Mouse (Mus musculus) intestine, postnatal 0 days (tissue): ENCODE data around the gene Msmp. TPM values are rescaled to one million over a fixed set of nuclear protein-coding genes. Genes with fewer than 3 reads are reported as not detected.
"Not testable (repeated sequence)": the region's sequence is repeated elsewhere in the genome, so short reads cannot be mapped to it uniquely, and the experiment has no call there.

Experiments
- ATAC-seq: fragments of 200-750 bp; cut with Nextera tagmentation; 2 replicates; pipeline ENCODE4 v1.8.0; 2017; ENCODE audit warnings: mild to moderate bottlenecking, moderate TSS enrichment, moderate library complexity
- H3K27ac ChIP-seq: fragments of 300-500 bp; sonication (generic); 2 replicates; pipeline ENCODE4 v1.5.1; 2014; ENCODE audit warnings: mild to moderate bottlenecking, low read depth, low read length, moderate library complexity
- H3K27me3 ChIP-seq: fragments of 300-500 bp; sonication (generic); replicated peaks from 2 replicates; pipeline ENCODE4 v1.6.1; 2014; ENCODE audit warnings: low read length, mixed read lengths; ENCODE audit not compliant: control insufficient read depth, insufficient read depth
- H3K36me3 ChIP-seq: fragments of 300-500 bp; sonication (generic); 2 replicates; pipeline ENCODE4 v1.6.1; 2014; ENCODE audit warnings: mild to moderate bottlenecking, moderate library complexity; ENCODE audit not compliant: control insufficient read depth, insufficient read depth
- H3K4me1 ChIP-seq: fragments of 300-500 bp; sonication (generic); replicated peaks from 2 replicates; pipeline ENCODE4 v1.6.1; 2014; ENCODE audit warnings: antibody characterized with exemption, low read length, mixed read lengths; ENCODE audit not compliant: control insufficient read depth, insufficient read depth
- H3K4me2 ChIP-seq: fragments of 300-500 bp; sonication (generic); replicated peaks from 2 replicates; pipeline ENCODE4 v1.6.1; 2014; ENCODE audit warnings: low read depth, mild to moderate bottlenecking, moderate library complexity
- H3K4me3 ChIP-seq: fragments of 300-500 bp; sonication (generic); 2 replicates; pipeline ENCODE4 v1.5.1; 2014; ENCODE audit warnings: low read depth, low read length
- H3K9ac ChIP-seq: fragments of 300-500 bp; sonication (generic); 2 replicates; pipeline ENCODE4 v1.6.1; 2014; ENCODE audit warnings: mild to moderate bottlenecking, low read depth, low read length
- H3K9me3 ChIP-seq: fragments of 300-500 bp; sonication (generic); 2 replicates; pipeline ENCODE4 v1.6.1; 2016; ENCODE audit warnings: mixed run types; ENCODE audit not compliant: control insufficient read depth
- CTCF ChIP-seq: sonication (generic); IDR thresholded peaks from 2 replicates; pipeline ENCODE4 v1.5.1; 2016; ENCODE audit warnings: low read depth, mild to moderate bottlenecking, control low read depth, antibody characterized with exemption, moderate library complexity
- WGBS: fragments of 180-500 bp; shearing (Covaris S2); extraction: QIAGEN DNeasy Blood & Tissue Kit; methylation state at CpG from one replicate; pipeline ENCODE4 v1.1.7; 2014; 5-methylcytosine and 5-hydroxymethylcytosine counted together
- polyA plus RNA-seq: library from polyadenylated mRNA; unstranded; fragments of >200 nt; fragmentation: Nextera tagmentation; extraction: Ambion mirVana; gene quantifications from 2 replicates; pipeline ENCODE4 v1.2.1, GENCODE M21; 2015

Gene Msmp
- polyA plus RNA-seq, 1 experiment from 2014 or later: not detected

DNA sequence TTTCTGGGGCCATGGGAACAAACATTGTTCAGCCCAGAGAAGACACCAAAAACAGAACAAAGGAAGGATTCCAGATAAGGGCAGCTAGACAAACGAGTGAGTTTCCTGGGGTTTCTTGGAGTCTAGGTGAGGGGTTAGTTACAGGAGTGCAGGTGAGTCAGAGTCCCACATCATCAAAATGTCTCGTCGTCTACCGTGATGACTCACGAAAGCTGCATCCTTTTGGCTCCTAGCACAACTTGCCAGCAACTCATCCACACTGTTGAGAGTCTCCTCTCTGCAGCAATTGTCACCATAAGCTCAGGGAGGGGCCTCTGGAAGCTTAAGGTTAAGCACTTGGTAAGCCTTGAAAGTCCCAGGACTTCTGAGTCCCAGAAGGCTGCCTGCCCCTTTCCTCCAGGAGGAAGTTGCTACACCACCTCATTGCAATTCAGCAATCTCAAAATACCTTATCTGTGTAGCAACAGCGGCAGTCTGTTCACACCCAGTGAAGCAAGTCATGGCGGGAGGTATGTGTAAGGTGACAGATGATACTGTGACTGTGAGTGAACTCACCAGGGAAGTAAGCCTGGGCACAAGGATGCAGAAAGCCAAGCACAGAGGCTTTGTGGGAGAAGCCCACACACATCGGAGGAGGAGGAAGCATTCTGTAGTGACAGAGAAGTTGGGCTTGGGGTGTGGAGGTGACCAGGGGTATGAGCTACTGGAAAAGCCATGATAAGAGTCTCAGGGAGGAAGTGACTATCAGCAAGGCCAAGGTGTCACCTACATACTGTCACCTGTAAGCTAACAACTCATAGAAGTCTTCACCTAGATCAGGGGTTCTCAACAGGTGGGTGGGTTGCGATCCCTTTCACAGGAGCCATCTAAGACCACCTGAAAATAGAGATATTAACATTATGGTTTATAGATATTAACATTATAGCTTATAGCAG is 20.7 kb upstream of the Msmp start:
- Histone ChIP-seq H3K36me3 (no peaks in the 10 kb centered on the region), H3K4me3 (no peak overlapping the region), H3K9me3 (no peaks in the 10 kb centered on the region), H3K4me2 (no peak overlapping the region), H3K4me1 (no peaks in the 10 kb centered on the region), H3K27ac (no peak overlapping the region), H3K9ac (no peak overlapping the region), H3K27me3 (no peaks in the 10 kb centered on the region)
- no peak for TF ChIP-seq CTCF
- ATAC-seq: no peak
- whole genome bisulfite sequencing: 51% methylated on average over 9 of the region's 9 CpGs

DNA sequence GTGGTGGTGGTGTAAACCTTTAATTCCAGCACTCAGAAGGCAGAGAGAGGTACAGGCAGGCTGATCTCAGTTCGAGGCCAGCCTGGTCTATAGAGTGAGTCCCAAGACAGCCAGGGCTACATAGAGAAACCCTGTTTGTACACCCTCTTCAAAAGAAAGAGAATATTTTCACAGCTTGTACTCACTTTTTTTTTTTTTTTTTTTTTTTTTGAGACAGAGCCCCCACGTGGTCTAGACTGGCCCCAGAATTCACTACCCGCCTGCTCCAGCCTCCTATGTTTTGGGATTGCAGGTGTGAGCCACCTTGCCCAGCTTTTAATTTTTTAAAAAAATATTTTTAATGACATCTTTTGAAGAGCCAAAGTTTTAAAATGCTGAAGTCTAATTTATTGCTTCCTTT is 19.8 kb upstream of the Msmp start:
- H3K9me3 ChIP-seq: no peaks in the 10 kb centered on the region
- no peak overlapping the region for H3K4me3 ChIP-seq
- no peak for ATAC-seq
- no peaks in the 10 kb centered on the region for H3K4me1 ChIP-seq
- WGBS: 70% methylated on average over 3 of the region's 3 CpGs
- H3K27ac ChIP-seq: no peak overlapping the region
- no peaks in the 10 kb centered on the region for H3K36me3 ChIP-seq
- no peak overlapping the region for H3K9ac ChIP-seq
- no peak for TF ChIP-seq CTCF
- H3K4me2 ChIP-seq: no peak overlapping the region
- H3K27me3 ChIP-seq: no peaks in the 10 kb centered on the region

DNA sequence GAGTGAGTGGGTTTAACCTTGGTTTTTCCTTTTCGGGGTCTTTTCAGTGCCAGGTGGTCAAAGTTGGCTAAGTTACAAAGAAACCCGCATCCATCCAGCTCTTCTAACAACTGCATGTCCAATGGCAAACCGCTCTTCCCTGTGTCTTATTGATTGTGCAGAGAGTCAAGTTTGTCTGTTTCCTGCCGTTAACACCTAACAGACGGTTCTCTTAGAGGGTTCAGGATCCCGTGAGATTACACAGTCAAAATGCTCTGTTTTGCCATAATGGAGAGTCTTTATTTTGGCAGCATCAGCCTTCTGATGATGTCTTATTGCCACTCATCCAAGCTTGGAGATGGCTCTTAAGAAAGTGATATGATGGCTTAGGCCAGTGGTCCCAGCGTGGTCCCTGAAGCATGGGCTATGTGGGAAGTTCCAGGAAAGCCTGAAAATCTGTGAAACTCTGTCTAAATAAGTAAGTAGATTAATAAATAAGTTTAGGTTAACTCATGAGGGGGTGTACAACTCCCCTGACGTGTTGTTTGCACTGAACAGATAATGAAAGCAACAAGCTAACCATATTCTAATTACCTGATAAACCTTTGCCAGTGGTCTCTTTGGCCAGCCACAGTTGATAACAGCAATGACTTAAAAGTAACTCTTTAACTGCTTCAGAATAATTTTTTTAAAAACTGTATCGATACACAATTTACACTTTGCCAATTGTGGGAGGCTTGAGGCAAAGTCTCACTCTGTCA is 16.1 kb upstream of the Msmp start:
- Histone ChIP-seq H3K9me3 (no peaks in the 10 kb centered on the region), H3K4me2 (no peak overlapping the region), H3K4me3 (no peak overlapping the region), H3K9ac (no peak overlapping the region), H3K27me3 (no peaks in the 10 kb centered on the region), H3K4me1 (no peaks in the 10 kb centered on the region), H3K27ac (no peak overlapping the region), H3K36me3 (no peaks in the 10 kb centered on the region)
- 77% methylated on average over 9 of the region's 9 CpGs for WGBS
- TF ChIP-seq CTCF: no peak
- no peak for ATAC-seq

DNA sequence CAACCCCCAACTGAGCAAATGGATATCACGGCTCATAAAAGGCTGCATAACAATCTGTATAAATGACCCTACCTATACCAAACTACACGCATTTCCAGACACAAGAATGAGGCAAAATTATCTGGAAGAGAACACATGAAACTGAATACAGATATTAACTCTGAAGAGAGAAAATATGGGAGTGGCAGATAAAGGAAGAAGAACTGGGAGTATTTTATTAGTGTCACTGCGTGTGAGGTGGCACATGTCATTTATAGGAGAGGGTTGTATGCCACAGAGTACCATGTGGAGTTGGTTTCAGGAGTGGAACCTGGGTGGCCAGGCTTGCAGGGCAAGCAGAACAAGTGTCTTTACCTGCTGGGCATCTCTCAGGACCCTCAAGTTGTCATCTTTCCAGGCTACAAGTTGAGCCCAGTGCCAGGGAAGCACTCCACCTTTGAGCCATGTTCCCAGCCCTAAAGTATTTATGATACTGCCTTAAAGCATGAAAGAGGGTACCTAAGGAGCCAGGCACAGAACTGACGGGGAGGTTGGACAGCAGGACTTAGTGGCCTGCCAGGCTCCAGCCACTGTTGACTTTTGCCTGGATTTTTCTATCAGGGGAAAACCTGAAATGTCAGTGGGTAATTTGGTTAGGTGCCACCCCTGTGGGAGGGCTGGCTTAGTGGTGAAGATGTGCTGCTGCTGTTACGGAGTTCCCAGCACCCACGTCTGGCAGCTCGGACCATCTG is 14.5 kb upstream of the Msmp start:
- ATAC-seq: no peak
- H3K36me3 ChIP-seq: no peaks in the 10 kb centered on the region
- 73% methylated on average over 7 of the region's 7 CpGs for WGBS
- no peaks in the 10 kb centered on the region for H3K9me3 ChIP-seq
- H3K4me2 ChIP-seq: no peak overlapping the region
- H3K9ac ChIP-seq: no peak overlapping the region
- H3K27ac ChIP-seq: no peak overlapping the region
- no peak overlapping the region for H3K4me3 ChIP-seq
- TF ChIP-seq CTCF: no peak
- no peaks in the 10 kb centered on the region for H3K27me3 ChIP-seq
- H3K4me1 ChIP-seq: no peaks in the 10 kb centered on the region

DNA sequence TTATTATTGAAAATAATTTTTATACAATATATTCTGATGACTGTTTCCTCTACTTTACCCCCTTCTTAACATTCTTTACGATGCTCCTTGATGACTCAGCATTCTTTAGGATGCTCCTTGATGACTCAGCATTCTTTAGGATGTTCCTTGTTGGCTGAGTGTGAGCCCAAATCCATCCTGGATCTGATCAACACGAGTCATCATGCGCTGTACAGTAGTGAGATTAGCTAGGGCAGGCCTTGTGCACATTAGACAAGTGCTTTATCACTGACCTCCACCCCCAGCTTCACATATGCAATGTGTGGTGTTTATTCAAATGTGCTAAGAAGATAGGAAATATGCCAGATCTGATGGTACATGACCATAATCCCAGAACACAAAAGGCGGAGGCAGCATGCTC is 13.9 kb upstream of the Msmp start:
- ATAC-seq: no peak
- WGBS: 76% methylated on average over 4 of the region's 4 CpGs
- Histone ChIP-seq H3K4me1 (no peaks in the 10 kb centered on the region), H3K9ac (no peak overlapping the region), H3K4me2 (no peak overlapping the region), H3K36me3 (no peaks in the 10 kb centered on the region), H3K27ac (no peak overlapping the region), H3K9me3 (no peaks in the 10 kb centered on the region), H3K27me3 (no peaks in the 10 kb centered on the region), H3K4me3 (no peak overlapping the region)
- TF ChIP-seq CTCF: no peak

DNA sequence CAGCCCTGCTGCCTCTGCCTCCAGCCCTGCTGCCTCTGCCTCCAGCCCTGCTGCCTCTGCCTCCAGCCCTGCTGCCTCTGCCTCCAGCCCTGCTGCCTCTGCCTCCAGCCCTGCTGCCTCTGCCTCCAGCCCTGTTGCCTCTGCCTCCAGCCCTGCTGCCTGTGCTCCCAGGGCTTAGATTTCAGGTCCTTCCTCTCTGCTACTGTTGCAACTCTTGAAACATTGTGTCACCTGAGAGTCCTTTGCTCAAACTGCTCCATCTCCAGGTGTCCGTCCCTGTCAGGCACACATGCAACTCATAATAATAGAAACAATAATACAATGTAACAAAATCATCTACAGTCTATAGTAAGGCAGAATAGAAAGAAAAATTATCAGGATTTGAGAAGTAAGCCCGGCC is 12.3 kb upstream of the Msmp start:
- not testable (repeated sequence) for H3K9me3 ChIP-seq, H3K27me3 ChIP-seq, H3K4me1 ChIP-seq, H3K36me3 ChIP-seq, H3K4me3 ChIP-seq, H3K4me2 ChIP-seq, H3K9ac ChIP-seq, H3K27ac ChIP-seq, ATAC-seq
- WGBS: 86% methylated on average over 2 of the region's 2 CpGs
